Mouse (Mus musculus) adrenal gland, adult (tissue): ENCODE results near the gene Btbd35f24.
"Not testable (repeated sequence)": the region's sequence is repeated elsewhere in the genome, so short reads cannot be mapped to it uniquely, and the experiment has no call there.

Experiments
- DNase-seq, 2 experiments: peaks; one replicate each; pipeline ENCODE4 v3.0.0; 2022 to 2023; ENCODE audit warnings: low spot score in 1 of 2; ENCODE audit not compliant: inconsistent age in 2 of 2

Gene Btbd35f24

DNA sequence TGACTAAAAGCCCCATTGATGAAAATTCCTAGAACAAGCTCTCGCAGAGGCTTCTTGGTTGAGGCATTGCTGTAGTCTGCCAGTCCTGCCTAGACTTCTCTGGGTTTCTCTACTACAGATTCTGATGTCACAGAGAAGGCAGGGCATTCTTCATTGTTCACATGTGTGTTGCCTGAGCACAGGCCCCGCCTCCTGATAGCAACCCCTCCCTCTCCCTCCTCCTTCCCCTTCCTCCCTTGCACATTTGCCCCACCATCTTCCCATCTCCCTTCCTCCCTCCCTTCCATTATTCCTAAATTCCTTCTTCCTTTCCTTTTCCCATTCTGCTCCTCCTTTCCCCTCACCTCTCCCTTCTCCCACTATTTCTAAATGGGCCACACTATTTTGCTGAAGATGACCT is at the start of gene Btbd35f24:
TSS of gene Btbd35f24 (minus strand) at position 101 of the 400 bp plus-strand sequence.
- not testable (repeated sequence) for DNase-seq
